Mouse (Mus musculus): ENCODE measurements around the gene Nat9.

DNA sequence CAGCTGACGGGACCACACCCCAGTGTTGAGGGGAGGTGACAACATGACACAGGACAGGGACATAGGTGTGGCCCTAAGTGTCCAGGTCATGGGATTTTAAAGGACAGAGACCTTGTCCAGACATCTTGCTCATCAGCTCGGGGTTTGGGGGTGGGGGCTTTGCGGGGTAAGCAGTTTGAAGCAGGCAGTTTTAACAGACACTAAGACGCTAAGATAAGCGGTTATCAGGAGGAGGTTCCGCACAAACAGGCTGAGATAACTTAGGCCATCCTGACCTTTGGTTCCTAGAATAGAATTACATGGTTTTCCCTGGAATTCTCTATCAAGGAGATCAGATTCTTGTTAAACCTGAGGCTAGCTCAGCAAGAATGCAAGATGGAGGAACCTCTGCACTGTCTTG lies 7.0 kb upstream of the Nat9 start:
- TF ChIP-seq CTCF (IDR thresholded peaks at IDR 0.05; ENCODE audit: extremely low read depth, insufficient read length, insufficient replicate concordance, low read depth, low read length): no peak
- TF ChIP-seq POLR2A (IDR thresholded peaks at IDR 0.05; ENCODE audit: low read depth, low read length): no peak
